Mouse (Mus musculus) c-Kit-negative CD71-positive TER-119-positive erythroid progenitor cells, embryonic 14.5 days (primary cell): ENCODE results near the gene Greb1.

Experiments
- DNase-seq: peaks from one replicate; pipeline ENCODE4 v3.0.0-alpha.2; 2013; ENCODE audit warnings: low read depth, low spot score

Gene Greb1

GRCm38 (mm10) chr12:16805511-16805910, 4.8 kb upstream of the Greb1 start:
- peak; percentile 16 for DNase-seq

DNA sequence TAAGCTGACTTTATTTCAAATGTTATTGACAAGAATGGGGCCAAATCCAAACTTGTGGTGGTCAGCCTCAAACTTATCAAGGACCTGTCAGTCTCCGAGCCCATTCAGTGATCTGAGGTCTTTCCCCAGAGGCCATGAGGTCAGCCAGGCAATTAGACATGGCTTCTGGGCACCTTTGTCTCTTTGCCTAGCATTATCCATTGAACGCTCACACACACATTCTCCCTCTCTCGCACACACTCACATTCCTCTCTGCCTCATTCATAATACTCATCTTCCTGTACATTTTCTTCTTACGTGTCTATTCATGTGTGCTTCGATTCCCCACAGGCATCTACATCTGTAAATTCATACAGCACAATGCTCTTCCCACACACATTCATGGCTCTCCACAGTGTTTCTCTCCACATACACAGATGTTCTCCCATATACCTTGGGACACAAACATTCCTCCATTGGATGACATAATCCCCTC, 3.3 kb upstream of the Greb1 start:
- DNase-seq = no peak

- DNase-seq = no peak
Observed at GRCm38 (mm10) chr12:16803237-16803955, 2.7 kb upstream of the Greb1 start.

GRCm38 (mm10) chr12:16800959-16801315, 251 bp upstream of the Greb1 start:
- no peak for DNase-seq

DNA sequence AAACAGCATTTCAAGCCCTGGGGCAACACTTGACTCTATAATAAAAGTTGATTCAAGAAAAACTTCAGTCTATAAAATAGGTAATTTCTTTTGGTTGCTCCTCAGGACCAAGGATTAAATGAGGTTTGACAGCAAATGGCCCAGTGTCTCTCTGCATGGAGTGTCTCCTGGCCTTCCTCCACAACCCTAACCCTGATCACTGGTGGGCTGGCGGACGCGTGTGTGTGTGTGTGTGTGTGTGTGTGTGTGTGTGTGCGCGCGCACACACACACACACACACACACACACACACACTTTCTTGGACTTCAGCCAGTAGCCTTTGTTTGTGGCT, 793 bp downstream of the Greb1 start:
- DNase-seq = no peak

DNA sequence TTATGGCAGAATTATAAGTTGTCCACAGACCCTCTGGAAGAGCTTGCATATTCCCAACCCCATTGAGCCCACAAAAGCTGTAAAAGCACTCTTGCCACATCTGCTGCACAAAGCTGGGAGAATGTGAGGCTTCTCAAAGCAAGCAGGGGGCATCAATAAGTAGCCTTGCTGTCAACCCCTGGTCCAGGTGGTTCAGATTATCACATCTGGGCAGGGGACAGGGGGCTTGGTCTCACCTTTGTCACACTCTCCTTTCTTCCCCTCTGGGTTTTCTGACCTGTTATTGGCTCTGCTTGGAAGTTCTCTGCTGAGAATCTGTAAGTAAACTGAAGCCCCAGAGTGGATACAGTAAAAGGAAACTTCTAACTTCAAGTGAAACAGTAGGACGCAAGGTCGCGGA, 1.8 kb downstream of the Greb1 start:
- DNase-seq = no peak

DNA sequence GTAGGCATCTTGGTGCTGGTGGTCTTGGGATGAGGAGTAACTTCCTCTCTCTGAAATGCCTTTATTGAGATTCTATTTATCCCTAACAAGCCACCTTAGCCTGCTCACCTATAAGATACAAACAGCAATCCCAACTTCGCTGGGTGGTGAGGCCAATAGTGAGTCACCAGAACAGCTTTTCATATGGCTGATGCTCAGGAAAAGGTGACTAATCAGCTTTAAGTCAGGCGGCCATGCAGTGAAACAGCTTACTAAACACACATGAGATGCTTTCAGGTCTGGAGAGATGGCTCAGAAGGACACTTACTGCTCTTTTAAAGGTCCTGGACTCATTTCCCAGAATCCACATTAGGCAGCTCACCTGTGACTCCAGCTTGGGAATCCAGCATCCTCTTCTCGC, 4.9 kb downstream of the Greb1 start:
- no peak for DNase-seq

GRCm38 (mm10) chr12:16793371-16793770, 7.3 kb downstream of the Greb1 start:
- no peak for DNase-seq

DNA sequence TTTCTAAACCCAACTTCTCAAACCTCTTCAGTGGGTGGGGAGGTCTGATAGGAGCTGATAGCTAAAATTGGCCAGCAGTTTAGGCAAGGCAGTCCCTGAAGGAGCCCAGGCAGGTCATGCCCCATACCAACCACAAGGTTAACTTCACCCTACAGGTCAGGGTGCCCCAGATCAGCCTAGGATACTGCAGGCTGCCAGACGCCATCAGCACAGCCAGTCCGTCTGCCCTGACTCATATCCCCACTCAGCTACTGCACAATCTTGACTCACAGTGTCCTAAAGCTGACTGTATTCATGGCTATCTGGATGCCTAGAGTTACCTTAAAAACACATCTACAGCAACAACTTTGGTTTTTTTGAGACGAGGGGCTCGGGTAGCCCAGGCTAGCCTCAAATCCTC, 10.2 kb downstream of the Greb1 start:
- DNase-seq = no peak

- no peak for DNase-seq
Observed at GRCm38 (mm10) chr12:16789756-16790155, 10.9 kb downstream of the Greb1 start.

DNA sequence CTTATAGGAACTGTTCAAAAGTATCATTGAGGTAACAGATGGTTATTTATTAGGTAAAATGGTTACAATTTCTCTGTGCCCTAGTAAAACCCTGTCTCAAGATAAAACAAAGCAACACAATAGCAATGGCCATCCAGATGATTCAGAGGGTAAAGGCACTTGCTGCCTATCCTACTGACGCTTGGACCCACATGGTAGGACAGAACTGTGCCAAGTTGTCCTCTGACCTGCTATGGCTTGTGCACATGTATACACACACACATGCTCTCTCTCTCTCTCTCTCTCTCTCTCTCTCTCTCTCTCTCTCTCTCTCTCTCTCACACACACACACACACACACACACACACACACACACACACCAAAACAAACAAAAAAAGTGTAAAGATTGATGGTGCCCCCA, 11.5 kb downstream of the Greb1 start:
- DNase-seq = no peak

DNA sequence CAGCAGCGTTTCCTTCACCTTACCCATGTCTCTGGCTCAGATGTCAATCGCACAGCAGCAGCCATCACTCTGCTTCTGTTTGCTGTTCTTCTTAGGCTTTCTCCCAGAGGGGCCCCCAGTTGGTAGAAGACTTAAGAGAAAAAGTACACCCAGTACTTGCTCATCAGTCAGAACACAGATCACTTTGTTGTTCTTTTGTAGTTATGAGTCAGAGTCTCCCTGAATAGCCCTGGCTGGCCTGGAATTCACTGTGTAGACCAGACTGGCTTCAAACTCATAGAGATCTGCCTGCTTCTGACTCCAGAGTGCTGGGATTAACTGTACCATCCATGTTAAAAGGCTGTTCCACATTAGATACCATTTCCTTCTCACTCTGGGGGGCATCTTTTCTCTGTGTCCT, 12.1 kb downstream of the Greb1 start:
- no peak for DNase-seq

- DNase-seq = no peak
Observed at GRCm38 (mm10) chr12:16781034-16781746, 19.5 kb downstream of the Greb1 start.

DNA sequence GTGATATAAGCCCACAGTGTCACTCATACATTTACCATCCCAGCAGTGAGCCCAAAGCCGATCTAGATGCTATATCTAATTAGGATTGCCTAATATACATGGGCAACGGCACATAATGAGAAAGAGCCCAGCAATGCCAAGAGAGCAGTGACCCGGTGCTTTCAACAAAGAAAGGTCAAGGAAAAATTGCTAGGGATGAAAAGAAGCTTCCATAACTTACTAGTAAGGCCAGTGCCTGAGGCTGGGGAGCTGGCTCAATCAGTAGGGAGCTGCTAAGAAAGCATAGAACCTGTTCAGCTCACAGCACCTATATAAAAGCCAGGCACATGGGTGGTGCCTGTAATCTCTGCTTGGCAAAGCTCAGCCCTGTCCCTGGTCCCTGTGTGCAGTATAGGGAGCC, 20.4 kb downstream of the Greb1 start:
- no peak for DNase-seq

DNA sequence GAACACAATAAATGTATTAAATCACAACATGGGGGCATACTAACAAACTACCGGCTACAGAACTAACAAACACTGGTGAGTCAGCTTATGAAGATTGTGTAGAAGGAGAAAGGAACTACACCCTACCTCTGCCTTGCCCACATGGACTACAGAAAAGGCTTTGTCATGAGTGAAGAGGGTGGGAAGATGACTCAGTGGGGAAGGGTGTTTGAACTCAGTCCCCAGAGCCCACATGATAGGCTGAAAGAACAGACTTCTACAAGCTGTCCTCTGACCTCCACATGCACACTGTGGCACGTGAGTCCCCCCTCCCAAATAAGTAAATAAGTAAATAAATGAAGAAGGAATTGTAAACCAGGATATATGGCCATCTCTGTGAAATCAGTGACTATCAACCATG, 21.5 kb downstream of the Greb1 start:
- DNase-seq = no peak

- DNase-seq = no peak
Observed at GRCm38 (mm10) chr12:16778523-16778922, 22.2 kb downstream of the Greb1 start.

GRCm38 (mm10) chr12:16775351-16775750, 25.3 kb downstream of the Greb1 start:
- DNase-seq = no peak

- DNase-seq = no peak
Observed at GRCm38 (mm10) chr12:16774605-16775004, 26.1 kb downstream of the Greb1 start.

GRCm38 (mm10) chr12:16769601-16770165, 31.0 kb downstream of the Greb1 start:
- DNase-seq = no peak

DNA sequence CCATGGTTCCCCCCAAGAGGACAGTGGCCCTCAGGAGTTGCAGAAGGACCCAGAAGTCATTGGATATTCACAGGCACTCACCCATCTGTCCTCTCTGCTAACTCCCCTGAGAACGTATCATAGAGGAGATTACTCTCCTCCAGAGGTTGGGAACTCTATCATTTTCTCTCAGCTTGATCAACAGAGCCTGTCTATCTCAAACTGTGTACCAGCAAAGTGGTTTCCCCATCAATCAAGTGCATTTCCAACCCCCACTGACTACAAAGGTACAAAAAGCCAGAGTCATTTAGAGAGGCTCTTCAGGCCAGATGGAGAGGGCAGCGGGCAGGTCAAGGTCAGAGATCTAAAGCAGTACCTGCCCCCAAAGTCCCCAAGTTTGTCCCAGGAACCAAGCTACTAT, 32.0 kb downstream of the Greb1 start:
- no peak for DNase-seq

- no peak for DNase-seq
Observed at GRCm38 (mm10) chr12:16768251-16768650, 32.4 kb downstream of the Greb1 start.

GRCm38 (mm10) chr12:16764776-16765445, 35.8 kb downstream of the Greb1 start:
- DNase-seq = no peak
